Mouse (Mus musculus) cerebellum, adult 9-10 months (tissue): Measurements from ENCODE around the gene Ift80.
"Not testable (repeated sequence)": the region's sequence is repeated elsewhere in the genome, so short reads cannot be mapped to it uniquely, and the experiment has no call there.

ENCODE experiments used
- DNase-seq: peaks from one replicate; pipeline ENCODE4 v3.0.0; 2022

Gene Ift80

DNA sequence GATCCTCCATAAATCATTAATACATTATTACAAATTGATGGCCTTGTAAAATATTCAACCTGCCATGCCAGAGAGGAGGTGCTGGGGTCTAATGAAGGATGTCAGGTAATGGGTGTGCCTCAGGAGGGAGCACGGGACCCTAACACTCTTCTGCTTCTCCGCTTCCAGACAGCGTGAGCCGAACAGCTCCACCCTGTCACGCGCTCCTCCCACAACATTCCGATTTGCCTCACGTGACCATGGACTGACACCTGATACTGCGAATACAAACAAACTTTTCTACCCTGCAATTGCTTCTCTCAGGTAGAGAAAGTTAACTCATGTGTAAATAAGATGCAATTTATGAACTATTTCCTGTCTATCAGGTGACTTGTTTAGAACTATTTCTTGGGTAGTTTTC lies 75.8 kb downstream of the Ift80 start:
- no peak for DNase-seq

- no peak for DNase-seq
Measured at GRCm38 (mm10) chr3:68907509-68907908, 96.9 kb downstream of the Ift80 start.

DNA sequence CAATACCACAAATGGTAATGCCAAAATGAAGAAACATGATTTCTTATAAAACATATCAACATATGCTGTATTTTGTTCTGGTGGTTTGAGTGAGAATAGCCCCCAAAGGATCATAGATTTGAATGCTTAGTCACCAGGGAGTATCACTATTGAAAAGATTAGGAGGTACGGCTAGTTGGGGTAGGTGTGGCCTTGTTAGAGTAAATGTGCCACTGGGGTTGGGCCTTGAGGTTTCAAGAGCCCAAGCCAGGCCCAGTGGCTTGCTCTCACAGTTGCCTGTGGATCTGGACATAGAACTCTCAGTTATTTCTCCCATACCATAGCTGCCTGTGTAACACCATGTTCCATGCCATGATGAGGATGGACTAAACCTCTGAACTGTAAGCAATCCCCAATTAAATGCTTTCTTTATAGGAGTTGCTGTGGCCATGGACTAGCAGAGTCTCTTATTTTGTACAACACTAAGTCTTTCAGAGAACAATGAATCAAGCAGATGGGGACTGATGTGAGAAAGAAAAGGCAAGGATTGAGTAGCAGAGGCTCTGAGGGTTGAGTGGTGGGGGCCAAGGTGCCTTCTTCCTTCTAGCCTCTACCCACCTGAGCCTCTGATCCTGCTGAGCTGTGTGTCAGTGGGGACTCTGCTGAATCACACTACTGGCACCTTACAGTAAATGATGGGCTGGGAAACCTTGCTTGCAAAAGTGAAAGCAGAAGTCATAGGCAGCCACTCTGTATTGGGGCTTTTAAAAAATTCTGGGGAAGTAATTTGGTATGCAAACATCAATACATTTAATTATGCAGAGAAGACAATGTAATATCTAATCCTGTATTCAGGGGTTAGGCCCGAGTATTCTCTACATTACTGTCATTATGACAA lies 99.2 kb downstream of the Ift80 start:
- DNase-seq: no peak

- not testable (repeated sequence) for DNase-seq
Measured at GRCm38 (mm10) chr3:68902636-68903035, 101.7 kb downstream of the Ift80 start.

DNA sequence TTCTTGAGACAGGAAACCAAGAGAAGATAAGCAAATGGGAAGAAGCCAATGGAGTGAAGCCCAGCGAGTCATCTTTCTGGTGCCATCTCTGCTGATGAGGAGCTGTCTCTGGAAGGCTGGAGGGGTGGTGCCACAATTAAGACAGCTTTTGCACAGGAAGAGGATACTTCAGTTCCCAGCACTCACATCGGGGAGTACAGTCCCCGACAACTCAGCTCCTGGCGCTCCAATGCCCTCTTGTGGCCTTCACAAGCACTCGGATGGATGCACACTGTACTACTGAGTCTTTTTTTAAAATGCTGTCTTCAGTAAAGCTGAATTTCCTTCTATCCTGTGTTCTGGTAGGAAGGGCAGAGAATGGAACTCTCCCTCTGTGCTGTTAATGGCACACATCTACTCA lies 107.2 kb downstream of the Ift80 start:
- no peak for DNase-seq

DNA sequence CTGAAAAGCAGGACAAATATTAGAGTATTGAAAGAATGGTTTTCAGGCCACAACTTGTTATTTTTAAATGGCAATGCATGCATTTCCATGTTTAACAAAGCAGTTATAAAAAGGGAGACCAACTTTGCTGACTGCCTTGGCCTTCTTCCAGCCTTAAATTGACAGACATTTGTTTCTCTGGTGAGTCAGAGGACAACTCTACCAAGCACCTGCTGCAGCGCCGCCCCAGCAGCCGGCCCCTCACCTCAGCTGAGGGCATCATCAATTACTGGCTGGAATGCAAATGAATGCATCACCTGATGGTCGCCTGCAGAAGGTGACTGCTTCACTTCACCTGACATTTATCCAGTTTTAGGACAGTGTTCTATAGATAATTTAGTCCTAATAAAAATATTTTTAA lies 108.9 kb downstream of the Ift80 start:
- no peak for DNase-seq

GRCm38 (mm10) chr3:68886845-68887244 lies 117.5 kb downstream of the Ift80 start:
- no peak for DNase-seq

DNA sequence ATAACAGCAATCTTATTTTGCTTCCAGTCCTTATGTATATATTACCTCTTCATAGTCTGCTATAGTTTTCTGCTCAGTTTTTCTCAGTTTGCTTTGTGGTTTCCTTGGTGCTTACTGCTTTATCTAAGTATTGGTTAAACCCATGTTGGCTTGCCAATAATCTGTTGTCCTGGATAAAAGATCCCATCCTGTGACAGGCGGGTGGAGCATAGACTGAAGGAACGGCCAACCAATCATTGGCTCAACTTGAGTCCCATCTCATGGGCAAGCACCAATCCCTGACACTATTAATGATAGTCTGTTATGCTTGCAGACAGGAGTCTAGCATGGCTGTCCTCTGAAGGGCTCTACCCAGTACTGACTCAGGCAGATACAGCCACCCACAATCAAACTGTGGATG lies 130.3 kb downstream of the Ift80 start:
- DNase-seq: no peak

GRCm38 (mm10) chr3:68870568-68870950 lies 133.8 kb downstream of the Ift80 start:
- DNase-seq: no peak

DNA sequence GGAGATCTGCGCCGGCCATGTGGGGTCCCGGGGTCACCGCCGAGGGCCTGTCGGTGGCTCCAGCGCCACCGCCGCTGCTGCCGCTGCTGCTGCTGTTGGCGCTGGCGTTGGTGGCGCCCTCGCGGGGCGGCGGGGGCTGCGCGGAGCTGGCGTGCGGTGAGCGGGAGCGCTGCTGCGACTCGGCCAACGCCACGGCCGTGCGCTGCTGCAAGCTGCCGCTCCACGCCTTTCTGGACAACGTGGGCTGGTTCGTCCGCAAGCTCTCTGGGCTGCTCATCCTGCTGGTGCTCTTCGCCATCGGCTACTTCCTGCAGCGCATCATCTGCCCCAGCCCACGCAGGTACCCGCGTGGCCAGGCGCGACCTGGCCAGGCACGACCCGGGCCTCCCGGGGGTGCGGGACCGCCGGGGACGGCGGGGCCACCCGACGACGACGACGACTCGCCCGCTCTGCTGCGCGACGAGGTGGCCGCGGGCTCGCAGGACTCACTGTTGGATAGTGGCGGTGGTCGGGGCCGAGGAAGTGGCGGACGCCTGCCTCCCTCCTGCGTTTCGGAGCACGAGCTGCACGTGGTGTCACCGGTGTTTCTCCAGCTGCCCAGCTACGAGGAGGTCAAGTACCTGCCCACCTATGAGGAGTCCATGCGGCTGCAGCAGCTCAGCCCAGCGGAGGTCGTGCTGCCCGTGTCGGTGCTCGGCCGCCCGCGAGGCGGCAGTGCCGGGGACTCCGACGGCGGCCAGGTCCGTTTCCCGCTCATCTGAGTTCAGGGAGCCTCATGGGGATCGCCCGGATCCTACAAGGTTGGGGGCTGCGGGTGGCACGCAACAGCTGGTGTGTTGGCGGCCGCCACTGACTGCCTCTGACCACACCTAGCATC lies 134.4 kb downstream of the Ift80 start:
- DNase-seq: no peak

- no peak for DNase-seq
Measured at GRCm38 (mm10) chr3:68869211-68869690, 135.1 kb downstream of the Ift80 start, which contains the start of gene 1110032F04Rik. 1110032F04Rik (plus strand) TSS chr3:68869586.

DNA sequence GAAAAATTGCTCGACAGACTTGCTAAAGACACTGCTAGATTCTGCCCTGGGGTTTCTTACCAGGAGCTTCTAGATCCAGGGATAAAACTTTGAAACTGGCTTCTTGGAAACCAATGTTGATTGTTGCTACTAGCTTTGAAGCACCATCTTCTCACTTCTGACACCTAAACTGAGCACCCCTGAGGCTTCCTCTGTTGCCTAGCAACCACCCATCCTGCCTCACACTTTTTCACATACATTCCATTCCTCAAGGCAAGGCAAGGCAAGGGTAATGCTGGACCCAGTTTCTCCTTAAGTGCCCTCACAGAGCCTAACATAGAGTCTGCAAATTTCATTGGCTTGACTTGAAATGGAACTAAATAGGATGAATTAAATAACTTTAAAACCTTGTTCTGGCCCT lies 152.0 kb downstream of the Ift80 start:
- DNase-seq: no peak

DNA sequence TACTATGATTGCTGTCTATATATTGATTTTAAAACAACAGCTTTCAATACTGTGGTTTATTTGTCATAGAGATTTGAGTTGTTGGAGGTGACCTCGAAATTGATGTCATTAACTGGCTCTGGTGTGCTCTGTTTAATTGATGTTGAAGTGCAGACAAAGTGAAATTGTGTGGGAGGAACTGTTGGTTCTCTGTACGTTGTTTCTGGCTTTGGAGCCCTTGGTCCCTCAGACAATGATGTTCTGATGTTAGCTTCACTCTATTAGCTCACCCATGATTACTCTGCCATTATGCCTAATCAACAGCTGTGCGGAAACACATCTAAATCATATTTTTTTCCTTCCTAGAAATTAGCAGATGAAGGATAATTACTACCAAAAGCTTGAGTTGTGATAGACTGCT lies 156.0 kb downstream of the Ift80 start:
- no peak for DNase-seq

DNA sequence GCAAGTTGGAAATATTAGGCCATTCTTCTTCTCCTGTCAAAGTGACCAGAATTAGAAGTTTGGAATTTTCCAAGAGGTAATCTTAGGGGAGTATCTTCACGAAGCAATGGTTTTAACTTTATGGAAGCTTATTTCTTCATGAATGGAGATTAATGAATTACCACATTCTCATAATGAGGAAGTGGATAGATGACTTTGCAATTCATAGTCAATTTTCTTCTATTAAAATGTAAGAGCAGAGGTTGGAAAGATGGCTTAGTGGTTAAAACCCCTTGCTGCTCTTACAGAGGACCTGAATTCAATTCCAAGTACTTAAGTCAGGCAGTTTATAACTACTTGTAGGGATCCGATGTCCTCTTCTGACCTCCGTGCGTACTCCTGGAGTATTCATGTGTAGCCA lies 160.3 kb downstream of the Ift80 start:
- DNase-seq: no peak
